Mouse (Mus musculus) embryo, embryonic 9.5 days (tissue): Measurements from ENCODE around the gene Atp1b1.

ENCODE experiments used
- DNase-seq: peaks from one replicate; pipeline ENCODE4 v3.0.0-alpha.2; 2017; ENCODE audit errors: extremely low spot score

Gene Atp1b1

DNA sequence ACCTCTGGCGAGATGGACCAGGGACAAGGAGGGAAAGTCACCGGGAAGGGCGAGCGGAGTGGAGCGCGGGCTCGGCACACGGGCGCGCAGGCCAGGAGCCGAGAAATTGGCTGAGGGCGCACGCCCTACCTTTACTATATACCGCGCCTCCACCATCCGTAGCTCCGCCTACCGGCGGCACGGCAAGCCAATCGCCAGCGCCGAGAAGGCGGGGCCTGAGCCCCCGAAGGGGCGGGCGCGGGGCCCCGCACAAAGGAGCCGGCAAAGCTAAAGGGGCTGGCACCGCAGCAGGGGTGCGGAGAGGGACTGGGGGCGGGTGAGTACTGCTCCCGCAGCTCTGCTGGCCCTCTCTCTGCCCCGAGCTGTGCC is at the start of gene Atp1b1:
TSS of gene Atp1b1 (minus strand) at position 111 of the 369 bp plus-strand sequence.
- peak; percentile 84 for DNase-seq

- no peak for DNase-seq
Observed at GRCm38 (mm10) chr1:164505096-164505495, 46.9 kb upstream of the Atp1b1 start.

DNA sequence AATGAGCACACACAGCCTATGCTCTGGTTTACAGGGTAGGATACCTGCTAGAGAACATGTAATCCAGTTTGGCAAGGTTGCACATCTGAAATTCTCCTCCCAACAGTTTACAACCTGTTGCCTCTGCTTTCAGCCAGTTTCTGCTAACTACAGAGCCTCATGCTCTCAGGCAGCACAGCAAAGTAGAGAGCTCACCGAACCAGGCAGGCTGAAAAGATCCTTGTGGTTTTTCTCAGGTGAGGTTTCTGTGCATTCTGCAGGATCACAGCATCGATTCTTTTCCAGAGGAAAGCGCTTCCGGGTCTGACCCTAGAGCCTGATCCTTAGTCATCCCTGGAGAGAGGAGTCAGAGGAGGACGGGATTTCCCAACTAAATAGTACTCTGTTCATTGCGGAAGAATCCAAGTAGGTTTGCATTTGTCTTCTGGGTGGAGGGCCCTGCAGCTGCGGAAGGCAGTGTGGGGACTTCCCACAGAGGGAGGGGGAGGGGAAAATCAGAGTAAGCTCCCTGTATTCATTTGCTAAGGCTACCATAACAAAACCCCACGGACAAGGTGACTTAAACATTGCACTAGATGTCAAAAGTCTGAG is 45.1 kb upstream of the Atp1b1 start:
- no peak for DNase-seq

GRCm38 (mm10) chr1:164502231-164502630 is 44.1 kb upstream of the Atp1b1 start:
- no peak for DNase-seq

DNA sequence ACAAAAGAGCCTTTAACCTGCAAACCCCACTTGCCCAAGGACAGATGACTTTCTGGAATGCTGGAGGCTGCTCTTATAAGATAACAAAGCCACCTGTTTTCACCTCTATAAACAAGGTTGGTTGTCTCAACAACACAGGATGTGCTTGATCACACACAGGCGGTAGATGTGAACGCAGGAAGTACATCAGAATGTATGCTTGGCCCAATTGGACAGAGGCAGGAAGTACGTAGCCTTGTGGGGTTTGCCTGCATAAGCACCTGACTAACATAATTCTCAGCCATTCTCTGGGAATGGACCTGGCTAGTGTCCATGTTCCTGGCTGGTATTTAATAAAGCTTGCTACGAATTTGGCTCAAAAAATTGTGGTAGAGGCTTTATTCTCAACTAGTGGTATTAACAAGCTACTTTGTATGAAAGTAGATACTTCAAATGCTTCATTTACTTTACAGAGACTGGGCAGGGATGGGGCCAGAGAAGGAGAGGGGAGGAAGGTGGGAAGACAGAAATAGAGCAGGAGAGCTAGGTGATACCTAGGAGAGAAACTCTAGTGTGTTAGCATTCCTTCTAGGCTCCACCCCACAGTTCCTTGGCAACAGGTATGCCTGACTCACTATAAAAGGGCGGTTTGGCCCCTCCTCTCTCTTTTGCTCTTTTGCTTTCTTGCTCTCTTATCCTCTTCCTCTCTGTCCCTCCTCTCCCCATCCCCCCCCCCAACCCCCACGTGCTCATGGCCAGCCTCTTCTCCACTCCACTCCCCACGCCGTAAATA is 36.8 kb upstream of the Atp1b1 start:
- DNase-seq = no peak

GRCm38 (mm10) chr1:164494215-164494614 is 36.1 kb upstream of the Atp1b1 start:
- DNase-seq = no peak

DNA sequence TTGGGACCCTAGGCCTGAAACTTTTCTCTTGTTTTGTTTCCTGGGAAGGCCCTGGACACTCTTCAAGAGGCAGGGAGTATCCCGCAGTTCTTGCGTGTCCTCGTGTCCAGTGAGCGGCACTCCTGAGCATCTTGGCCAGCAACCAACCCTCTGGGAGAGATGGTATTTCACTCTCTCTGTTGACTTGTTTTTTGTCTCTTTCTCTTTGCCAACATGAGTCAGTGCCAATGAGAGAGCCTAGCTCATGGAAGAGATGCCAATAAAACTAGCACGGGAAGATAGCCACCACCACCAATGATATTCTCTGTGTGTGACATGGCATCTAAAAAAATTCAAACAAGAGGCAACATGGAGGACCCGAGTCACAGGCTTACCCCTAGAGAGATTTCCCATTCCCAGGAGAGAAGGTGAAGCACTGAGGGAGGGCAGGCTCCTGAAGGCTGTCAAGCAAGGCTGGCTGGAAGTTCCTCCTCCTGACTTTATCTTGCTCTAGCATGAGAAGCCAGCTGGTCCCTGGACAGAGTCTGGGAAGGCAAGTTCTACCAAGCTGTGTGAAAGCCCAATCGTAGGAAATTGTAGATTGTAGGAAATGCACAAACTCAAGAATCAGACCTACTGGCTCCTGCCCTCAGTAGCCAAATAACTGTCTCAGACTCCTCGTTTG is 35.0 kb upstream of the Atp1b1 start:
- no peak for DNase-seq

DNA sequence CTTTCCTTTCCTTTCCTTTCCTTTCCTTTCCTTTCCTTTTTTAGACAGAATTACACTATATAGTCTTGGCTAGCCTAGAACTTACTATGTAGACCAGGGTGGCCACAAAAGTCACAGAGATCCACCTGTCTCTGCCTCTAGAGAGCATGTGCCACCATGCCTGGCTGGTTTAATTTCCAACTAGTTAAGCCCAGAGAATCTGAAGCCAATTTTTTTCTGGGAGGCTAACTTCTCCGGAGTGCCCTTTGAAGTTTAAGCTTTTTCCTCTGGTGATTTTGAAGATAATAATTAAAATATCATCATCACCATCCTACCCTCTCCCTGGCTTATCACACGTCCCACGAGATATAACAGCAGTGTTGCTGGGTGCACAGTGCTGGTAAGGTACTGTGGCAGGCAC is 34.3 kb upstream of the Atp1b1 start:
- DNase-seq = no peak

GRCm38 (mm10) chr1:164489961-164490594 is 31.9 kb upstream of the Atp1b1 start:
- no peak for DNase-seq

DNA sequence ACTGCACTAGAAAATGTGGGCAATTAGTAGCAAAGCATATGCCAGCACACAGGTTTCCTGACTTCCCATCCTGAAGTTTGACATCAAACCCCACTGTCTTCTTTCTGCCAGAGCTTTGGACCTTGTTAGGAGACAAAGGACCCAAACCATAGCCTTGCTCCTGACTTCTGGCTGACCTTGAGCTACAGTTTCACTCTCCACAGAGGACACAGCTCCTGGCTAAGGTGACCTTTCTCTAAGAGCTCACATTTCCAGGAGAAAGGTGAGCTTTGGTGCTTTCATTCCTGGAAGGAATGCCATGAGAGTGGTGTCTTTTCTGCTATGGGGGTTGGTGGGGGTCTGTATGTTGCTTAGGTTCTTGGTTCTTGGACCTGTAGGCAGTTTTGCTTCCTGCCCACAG is 25.6 kb upstream of the Atp1b1 start:
- no peak for DNase-seq

GRCm38 (mm10) chr1:164482833-164483232 is 24.7 kb upstream of the Atp1b1 start:
- DNase-seq = no peak

DNA sequence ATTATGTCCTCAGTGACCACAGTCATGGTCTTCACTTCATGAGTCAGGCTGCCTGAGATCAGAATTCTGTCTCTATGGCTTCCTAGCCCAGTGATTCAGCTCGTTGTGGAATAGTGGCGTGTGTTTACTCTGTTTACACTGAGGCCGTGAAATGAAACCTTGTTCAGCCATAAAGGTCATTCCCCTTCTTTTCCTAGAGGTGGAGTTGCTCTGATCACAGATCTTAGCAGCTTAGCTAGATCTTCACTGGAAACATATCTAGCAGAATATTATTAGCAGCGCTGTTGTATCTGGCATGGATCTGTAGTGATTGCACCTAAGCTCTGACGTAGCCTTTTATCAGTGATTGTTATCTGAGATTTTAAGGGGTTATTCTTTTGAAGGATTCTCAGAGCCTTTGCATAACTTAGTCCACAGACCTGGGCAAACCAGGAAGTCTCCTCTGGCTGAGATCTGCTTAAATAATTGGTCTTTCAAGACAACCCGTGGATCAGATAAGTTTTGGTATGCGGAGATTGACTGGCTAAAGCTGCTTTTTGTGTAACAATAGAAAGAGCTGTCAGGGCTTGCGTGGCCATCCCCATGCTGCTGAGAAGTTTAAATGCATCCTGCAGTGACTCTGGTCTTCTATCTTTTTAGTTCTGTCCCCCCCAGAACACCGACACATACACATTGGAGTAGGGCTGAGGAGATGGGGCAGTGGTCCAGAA is 23.6 kb upstream of the Atp1b1 start:
- no peak for DNase-seq

DNA sequence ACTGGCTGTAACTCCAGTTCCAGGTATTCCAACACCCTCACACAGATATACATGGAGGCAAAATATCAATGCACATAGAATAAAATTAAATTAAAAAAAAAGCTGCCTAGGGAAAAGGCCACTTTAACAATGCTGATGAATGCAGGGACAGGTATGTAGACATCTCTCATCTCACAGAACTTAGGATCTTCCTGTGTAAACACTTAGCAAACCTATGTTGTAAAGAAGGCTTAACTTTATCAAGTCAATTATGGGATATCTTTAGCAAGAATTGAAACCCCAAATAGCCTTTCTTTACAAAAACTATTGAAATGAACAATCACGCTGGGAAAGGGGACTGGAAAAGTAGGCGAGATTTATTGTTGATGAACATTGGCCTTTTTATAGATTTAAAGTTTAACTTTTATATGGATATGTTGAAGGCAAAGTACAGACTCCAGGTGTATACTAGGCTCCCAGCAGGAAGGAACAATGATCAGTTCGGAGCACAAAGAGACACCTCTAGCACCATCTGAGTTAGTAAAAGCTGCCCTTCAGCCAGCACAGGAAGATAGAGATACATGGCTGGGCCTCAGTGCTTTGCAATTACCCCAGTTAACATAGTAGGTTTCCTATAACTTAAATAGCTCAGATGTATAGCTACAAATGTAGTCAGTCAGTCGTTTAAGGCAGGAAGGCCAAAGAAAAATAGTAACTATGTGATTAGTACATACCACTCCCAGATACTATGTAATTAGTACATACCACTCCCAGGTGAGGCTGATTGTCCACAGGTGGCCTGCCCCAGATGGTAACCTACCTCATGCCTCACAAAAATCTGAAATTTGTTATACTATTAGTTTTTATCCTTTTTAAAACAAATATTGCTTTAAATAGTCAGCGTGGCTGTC is 22.8 kb upstream of the Atp1b1 start:
- DNase-seq = no peak

GRCm38 (mm10) chr1:164475895-164476294 is 17.7 kb upstream of the Atp1b1 start:
- DNase-seq = no peak

- no peak for DNase-seq
Observed at GRCm38 (mm10) chr1:164474778-164475511, 16.8 kb upstream of the Atp1b1 start.

GRCm38 (mm10) chr1:164474310-164474709 is 16.2 kb upstream of the Atp1b1 start:
- no peak for DNase-seq

GRCm38 (mm10) chr1:164473398-164473797 is 15.2 kb upstream of the Atp1b1 start:
- DNase-seq = no peak

GRCm38 (mm10) chr1:164471632-164472031 is 13.5 kb upstream of the Atp1b1 start:
- DNase-seq = no peak

GRCm38 (mm10) chr1:164470985-164471384 is 12.8 kb upstream of the Atp1b1 start:
- DNase-seq = no peak

DNA sequence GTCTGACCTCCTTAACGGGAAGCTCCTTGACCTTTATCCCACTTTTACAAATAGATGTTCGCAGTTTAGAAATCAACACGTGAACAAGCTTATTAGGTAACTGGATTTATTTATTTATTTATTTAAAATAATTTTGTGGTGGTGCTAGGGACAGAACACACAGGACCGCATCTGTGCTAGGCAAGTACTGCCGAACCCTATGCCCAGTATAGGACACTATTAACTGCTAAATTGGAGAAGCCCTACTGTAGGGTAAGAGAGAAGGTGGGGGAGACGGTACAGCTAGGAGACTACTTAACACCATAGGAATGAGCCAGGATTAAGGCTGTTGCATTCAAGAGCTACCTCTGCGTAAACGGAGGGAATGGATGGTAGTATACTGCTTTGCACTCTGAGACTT is 10.2 kb upstream of the Atp1b1 start:
- no peak for DNase-seq
